Mouse (Mus musculus): ENCODE data around the gene Fam198a.

- TF ChIP-seq POLR2A (IDR thresholded peaks at IDR 0.05; ENCODE audit: borderline replicate concordance, extremely low read depth, insufficient read depth, insufficient read length, poor library complexity, severe bottlenecking) (no peak), CTCF (IDR thresholded peaks at IDR 0.05; ENCODE audit: borderline replicate concordance, extremely low read depth, insufficient read depth, insufficient read length) (no peak)
Observed at GRCm38 (mm10) chr9:122022776-122023175, 72.0 kb downstream of the Fam198a start.

Measured in brain, embryonic 14.5 days (tissue).